Mouse (Mus musculus): ENCODE results near the gene Ifnar1. TPM values are rescaled to one million over a fixed set of nuclear protein-coding genes. Genes with fewer than 3 reads are reported as not detected.
A peak's percentile ranks its signal among the peaks of the same experiment; 100 is the strongest.
"Not testable (repeated sequence)": the region's sequence is repeated elsewhere in the genome, so short reads cannot be mapped to it uniquely, and the experiment has no call there.

Ifnar1 gene
- polyA plus RNA-seq (2014; fragmentation: Nextera tagmentation; extraction: Ambion mirVana): 47.3 and 53.7 TPM in 2 replicates

DNA sequence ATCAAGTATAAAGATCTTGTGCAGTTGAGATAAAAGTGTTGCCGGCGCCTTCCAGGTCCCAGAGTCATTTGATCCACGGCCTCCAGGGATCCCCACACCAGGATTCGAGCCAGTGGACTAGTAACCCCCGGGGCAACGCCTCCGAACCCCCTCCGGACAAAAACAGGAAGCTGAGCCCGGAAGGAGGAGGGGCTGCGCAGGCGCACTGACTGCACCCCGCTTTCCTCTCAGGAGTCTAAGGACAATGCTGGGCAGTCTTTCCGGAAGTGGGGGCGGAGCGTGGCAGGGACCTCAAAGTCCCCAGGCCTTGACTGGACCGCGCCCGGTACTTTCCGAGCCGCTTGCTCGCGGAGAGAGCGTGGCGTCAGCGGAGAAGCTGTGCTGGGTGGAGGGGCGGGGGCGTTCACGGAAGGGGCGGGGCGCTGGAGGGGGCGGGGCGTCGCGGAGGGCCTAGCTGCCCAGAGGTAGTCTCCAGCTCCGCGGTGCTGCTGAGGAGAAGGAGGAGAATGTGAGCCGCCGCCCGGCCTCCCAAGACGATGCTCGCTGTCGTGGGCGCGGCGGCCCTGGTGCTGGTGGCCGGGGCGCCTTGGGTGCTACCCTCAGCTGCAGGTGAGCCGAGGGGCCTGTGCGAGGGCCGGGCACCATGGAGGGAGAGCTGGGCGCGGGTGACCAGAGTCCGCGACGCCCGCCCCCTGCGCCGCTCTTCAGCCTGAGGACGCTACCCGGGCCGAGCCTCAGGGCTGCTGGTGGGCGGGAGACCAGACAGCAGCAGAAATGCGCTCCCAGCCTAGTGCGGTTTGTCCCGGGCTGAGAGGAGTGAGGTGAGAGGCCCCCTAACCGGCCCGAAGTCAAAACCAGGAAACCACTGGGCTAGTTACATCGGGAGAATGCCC is at the start of gene Ifnar1:
TSS of gene Ifnar1 (plus strand) at position 431 of the 893 bp plus-strand sequence.
- Histone ChIP-seq H3K36me3 (ENCODE audit: control insufficient read depth, insufficient read depth, low read length) (peaks cover 9% of the 10 kb centered on the region), H3K4me2 (ENCODE audit: low read depth, low read length) (peak within 1 kb of the TSS; percentile 78), H3K9ac (ENCODE audit: low read depth, low read length) (peak within 1 kb of the TSS; percentile 94), H3K4me1 (ENCODE audit: control insufficient read depth, insufficient read depth, low read length) (peaks cover 9% of the 10 kb centered on the region), H3K27me3 (replicated peaks; ENCODE audit: control insufficient read depth, insufficient read depth, low read length) (no peaks in the 10 kb centered on the region), H3K27ac (replicated peaks; ENCODE audit: low read depth, low read length) (peak within 1 kb of the TSS; percentile 96), H3K9me3 (ENCODE audit: control insufficient read depth, low read length) (no peaks in the 10 kb centered on the region), H3K4me3 (ENCODE audit: low read depth, low read length) (peak within 1 kb of the TSS; percentile 90)
- DNase-seq (ENCODE audit: low spot score) (peak; percentile 100), ATAC-seq (ENCODE audit: low read depth) (peak; percentile 99)
- 0% methylated on average over 30 of the region's 68 CpGs for WGBS

DNA sequence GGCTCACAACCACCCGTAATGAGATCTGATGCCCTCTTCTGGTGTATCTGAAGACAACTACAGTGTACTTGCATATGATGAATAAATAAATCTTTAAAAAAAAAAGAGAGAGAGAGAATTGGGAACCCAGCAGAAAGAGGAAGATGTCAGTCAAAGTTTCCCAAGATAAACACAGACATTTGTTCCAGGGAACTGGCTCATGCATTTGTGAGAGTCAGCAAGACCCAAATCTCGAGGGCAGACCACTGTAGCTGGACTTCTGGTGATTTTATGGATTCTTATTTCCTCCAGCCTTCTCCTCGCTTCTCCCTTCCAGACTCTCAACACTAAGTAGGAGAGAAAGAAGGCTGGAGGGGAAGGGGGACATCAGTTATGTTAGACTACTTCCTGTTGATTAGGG is 47.0 kb upstream of the Ifnar1 start:
- WGBS: 69% methylated on average over 3 of the region's 3 CpGs
- Histone ChIP-seq H3K9me3 (ENCODE audit: control insufficient read depth, low read length) (no peaks in the 10 kb centered on the region), H3K27me3 (replicated peaks; ENCODE audit: control insufficient read depth, insufficient read depth, low read length) (no peaks in the 10 kb centered on the region), H3K4me1 (ENCODE audit: control insufficient read depth, insufficient read depth, low read length) (no peaks in the 10 kb centered on the region; the same call in 1 of the 2 replicates), H3K36me3 (ENCODE audit: control insufficient read depth, insufficient read depth, low read length) (no peaks in the 10 kb centered on the region), H3K4me3 (ENCODE audit: low read depth, low read length) (no peak overlapping the region), H3K27ac (replicated peaks; ENCODE audit: low read depth, low read length) (no peak overlapping the region), H3K9ac (ENCODE audit: low read depth, low read length) (no peak overlapping the region), H3K4me2 (ENCODE audit: low read depth, low read length) (no peak overlapping the region)
- DNase-seq (ENCODE audit: low spot score) (no peak), ATAC-seq (ENCODE audit: low read depth) (no peak)

- not testable (repeated sequence) for H3K36me3 ChIP-seq (ENCODE audit: control insufficient read depth, insufficient read depth, low read length); H3K4me2 ChIP-seq (ENCODE audit: low read depth, low read length); H3K9ac ChIP-seq (ENCODE audit: low read depth, low read length); H3K4me1 ChIP-seq (ENCODE audit: control insufficient read depth, insufficient read depth, low read length); H3K27ac ChIP-seq (replicated peaks; ENCODE audit: low read depth, low read length); H3K4me3 ChIP-seq (ENCODE audit: low read depth, low read length); H3K9me3 ChIP-seq (ENCODE audit: control insufficient read depth, low read length); H3K27me3 ChIP-seq (replicated peaks; ENCODE audit: control insufficient read depth, insufficient read depth, low read length); ATAC-seq (ENCODE audit: low read depth); DNase-seq (ENCODE audit: low spot score)
- 77% methylated on average over 1 of the region's 1 CpGs for WGBS
Observed at GRCm38 (mm10) chr16:91438599-91438998, 46.4 kb upstream of the Ifnar1 start.

GRCm38 (mm10) chr16:91441366-91441765 is 43.7 kb upstream of the Ifnar1 start:
- no peaks in the 10 kb centered on the region; the same call in 1 of the 2 replicates for H3K4me1 ChIP-seq (ENCODE audit: control insufficient read depth, insufficient read depth, low read length)
- ATAC-seq (ENCODE audit: low read depth) (no peak), DNase-seq (ENCODE audit: low spot score) (peak; percentile 70)
- no peak overlapping the region for H3K4me3 ChIP-seq (ENCODE audit: low read depth, low read length)
- H3K36me3 ChIP-seq (ENCODE audit: control insufficient read depth, insufficient read depth, low read length): no peaks in the 10 kb centered on the region
- H3K9ac ChIP-seq (ENCODE audit: low read depth, low read length): no peak overlapping the region
- H3K27me3 ChIP-seq (replicated peaks; ENCODE audit: control insufficient read depth, insufficient read depth, low read length): no peaks in the 10 kb centered on the region
- H3K27ac ChIP-seq (replicated peaks; ENCODE audit: low read depth, low read length): no peak overlapping the region
- no peak overlapping the region for H3K4me2 ChIP-seq (ENCODE audit: low read depth, low read length)
- H3K9me3 ChIP-seq (ENCODE audit: control insufficient read depth, low read length): no peaks in the 10 kb centered on the region
- 49% methylated on average over 7 of the region's 7 CpGs for WGBS

GRCm38 (mm10) chr16:91441811-91442240 is 43.2 kb upstream of the Ifnar1 start:
- Histone ChIP-seq H3K27me3 (replicated peaks; ENCODE audit: control insufficient read depth, insufficient read depth, low read length) (no peaks in the 10 kb centered on the region), H3K9me3 (ENCODE audit: control insufficient read depth, low read length) (no peaks in the 10 kb centered on the region), H3K9ac (ENCODE audit: low read depth, low read length) (no peak overlapping the region), H3K4me3 (ENCODE audit: low read depth, low read length) (no peak overlapping the region), H3K4me1 (ENCODE audit: control insufficient read depth, insufficient read depth, low read length) (peaks cover under 1% of the 10 kb centered on the region; the same call in 1 of the 2 replicates), H3K4me2 (ENCODE audit: low read depth, low read length) (no peak overlapping the region), H3K27ac (replicated peaks; ENCODE audit: low read depth, low read length) (no peak overlapping the region), H3K36me3 (ENCODE audit: control insufficient read depth, insufficient read depth, low read length) (no peaks in the 10 kb centered on the region)
- ATAC-seq (ENCODE audit: low read depth) (no peak), DNase-seq (ENCODE audit: low spot score) (no peak)
- WGBS: 76% methylated on average over 7 of the region's 7 CpGs

DNA sequence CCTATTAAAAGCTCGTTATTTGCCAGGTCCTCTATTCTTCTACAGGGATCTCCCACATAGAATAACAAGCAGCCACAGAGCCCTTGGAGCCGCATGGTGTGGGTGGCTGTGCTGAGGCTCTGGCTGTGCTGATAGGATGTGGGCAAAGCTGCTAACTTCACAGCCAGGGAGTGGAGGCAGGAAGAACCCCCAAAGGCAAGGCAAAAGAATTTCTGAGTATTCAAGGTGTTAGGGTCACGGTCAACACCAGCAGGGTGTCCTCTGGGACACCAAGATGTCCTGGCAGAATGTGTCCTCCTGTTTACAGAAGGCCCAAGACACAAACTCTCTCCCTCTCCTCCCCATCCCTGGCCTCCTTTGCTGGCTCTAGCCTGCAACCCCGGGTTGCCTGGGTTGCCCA is 42.6 kb upstream of the Ifnar1 start:
- H3K36me3 ChIP-seq (ENCODE audit: control insufficient read depth, insufficient read depth, low read length): no peaks in the 10 kb centered on the region
- H3K9me3 ChIP-seq (ENCODE audit: control insufficient read depth, low read length): no peaks in the 10 kb centered on the region
- 70% methylated on average over 4 of the region's 4 CpGs for WGBS
- H3K4me3 ChIP-seq (ENCODE audit: low read depth, low read length): no peak overlapping the region
- DNase-seq (ENCODE audit: low spot score) (no peak), ATAC-seq (ENCODE audit: low read depth) (no peak)
- H3K4me2 ChIP-seq (ENCODE audit: low read depth, low read length): no peak overlapping the region
- H3K27ac ChIP-seq (replicated peaks; ENCODE audit: low read depth, low read length): no peak overlapping the region
- peaks cover 7% of the 10 kb centered on the region; the same call in 1 of the 2 replicates for H3K4me1 ChIP-seq (ENCODE audit: control insufficient read depth, insufficient read depth, low read length)
- no peaks in the 10 kb centered on the region for H3K27me3 ChIP-seq (replicated peaks; ENCODE audit: control insufficient read depth, insufficient read depth, low read length)
- H3K9ac ChIP-seq (ENCODE audit: low read depth, low read length): no peak overlapping the region

DNA sequence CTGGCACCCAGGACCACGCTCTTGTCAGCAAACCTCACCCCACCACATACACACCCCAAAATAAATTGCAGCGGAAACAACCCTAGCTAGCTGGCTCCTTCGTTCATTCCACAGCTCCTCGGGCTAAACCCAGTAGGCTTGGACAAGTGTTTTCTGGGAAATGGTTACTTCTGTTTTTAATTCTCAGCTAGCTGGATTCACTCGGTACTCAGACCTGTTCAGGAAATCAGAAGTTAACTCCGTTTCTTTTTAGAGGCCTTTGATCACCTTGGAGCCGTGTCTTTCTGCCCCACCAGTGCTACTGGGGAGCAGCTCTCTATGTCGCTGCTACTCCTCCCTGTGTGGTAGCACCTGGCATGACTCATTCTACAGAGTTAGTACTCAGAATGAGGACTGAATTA is 41.8 kb upstream of the Ifnar1 start:
- H3K4me2 ChIP-seq (ENCODE audit: low read depth, low read length): no peak overlapping the region
- H3K4me1 ChIP-seq (ENCODE audit: control insufficient read depth, insufficient read depth, low read length): peaks cover 8% of the 10 kb centered on the region; the same call in 1 of the 2 replicates
- DNase-seq (ENCODE audit: low spot score) (no peak), ATAC-seq (ENCODE audit: low read depth) (no peak)
- no peak overlapping the region for H3K4me3 ChIP-seq (ENCODE audit: low read depth, low read length)
- 42% methylated on average over 8 of the region's 8 CpGs for WGBS
- no peaks in the 10 kb centered on the region for H3K36me3 ChIP-seq (ENCODE audit: control insufficient read depth, insufficient read depth, low read length)
- no peaks in the 10 kb centered on the region for H3K9me3 ChIP-seq (ENCODE audit: control insufficient read depth, low read length)
- no peak overlapping the region for H3K27ac ChIP-seq (replicated peaks; ENCODE audit: low read depth, low read length)
- H3K27me3 ChIP-seq (replicated peaks; ENCODE audit: control insufficient read depth, insufficient read depth, low read length): no peaks in the 10 kb centered on the region
- H3K9ac ChIP-seq (ENCODE audit: low read depth, low read length): no peak overlapping the region

DNA sequence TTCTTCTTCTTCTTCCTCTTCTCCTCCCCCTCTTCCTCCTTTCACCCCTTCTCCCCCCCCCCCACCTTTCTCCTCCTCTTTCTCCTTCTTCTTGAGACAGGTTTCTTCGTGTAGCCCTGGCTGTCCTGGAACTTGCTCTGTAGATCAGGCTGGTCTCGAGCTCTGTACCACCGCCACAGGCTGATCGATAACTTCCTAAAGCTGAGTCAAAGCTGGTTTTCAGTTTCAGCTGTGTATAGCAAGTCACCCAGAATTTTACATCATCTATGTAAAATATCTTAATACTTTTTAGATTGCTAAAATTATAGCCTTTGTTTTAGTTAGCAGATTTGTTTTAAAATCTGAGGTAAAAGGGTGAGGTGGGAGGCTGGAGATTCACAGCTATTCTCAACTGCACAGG is 40.2 kb upstream of the Ifnar1 start:
- DNase-seq (ENCODE audit: low spot score): no peak
- Histone ChIP-seq H3K27ac (replicated peaks; ENCODE audit: low read depth, low read length) (no peak overlapping the region), H3K9ac (ENCODE audit: low read depth, low read length) (no peak overlapping the region), H3K27me3 (replicated peaks; ENCODE audit: control insufficient read depth, insufficient read depth, low read length) (no peaks in the 10 kb centered on the region), H3K4me1 (ENCODE audit: control insufficient read depth, insufficient read depth, low read length) (peaks cover 8% of the 10 kb centered on the region; the same call in 1 of the 2 replicates), H3K4me3 (ENCODE audit: low read depth, low read length) (no peak overlapping the region), H3K4me2 (ENCODE audit: low read depth, low read length) (no peak overlapping the region), H3K36me3 (ENCODE audit: control insufficient read depth, insufficient read depth, low read length) (no peaks in the 10 kb centered on the region), H3K9me3 (ENCODE audit: control insufficient read depth, low read length) (no peaks in the 10 kb centered on the region)
- 90% methylated on average over 4 of the region's 4 CpGs for WGBS
- no peak for ATAC-seq (ENCODE audit: low read depth)

All from embryonic facial prominence, embryonic 14.5 days (tissue).